Mouse (Mus musculus) G1E (cell line): ENCODE data around the gene Gm20481.

ENCODE experiments used
- CTCF ChIP-seq: IDR thresholded peaks from 2 replicates; pipeline ENCODE4 v1.5.1; 2012; ENCODE audit warnings: low read depth, low read length, inconsistent platforms, mixed read lengths
- GATA2 ChIP-seq: IDR thresholded peaks from 2 replicates; pipeline ENCODE4 v1.6.1; 2012; ENCODE audit warnings: low read depth, low read length, inconsistent platforms, borderline replicate concordance
- TAL1 ChIP-seq: conservative IDR thresholded peaks from 2 replicates; pipeline ENCODE4 v1.6.1; 2012; ENCODE audit warnings: low read depth, low read length, inconsistent platforms, mixed read lengths

DNA sequence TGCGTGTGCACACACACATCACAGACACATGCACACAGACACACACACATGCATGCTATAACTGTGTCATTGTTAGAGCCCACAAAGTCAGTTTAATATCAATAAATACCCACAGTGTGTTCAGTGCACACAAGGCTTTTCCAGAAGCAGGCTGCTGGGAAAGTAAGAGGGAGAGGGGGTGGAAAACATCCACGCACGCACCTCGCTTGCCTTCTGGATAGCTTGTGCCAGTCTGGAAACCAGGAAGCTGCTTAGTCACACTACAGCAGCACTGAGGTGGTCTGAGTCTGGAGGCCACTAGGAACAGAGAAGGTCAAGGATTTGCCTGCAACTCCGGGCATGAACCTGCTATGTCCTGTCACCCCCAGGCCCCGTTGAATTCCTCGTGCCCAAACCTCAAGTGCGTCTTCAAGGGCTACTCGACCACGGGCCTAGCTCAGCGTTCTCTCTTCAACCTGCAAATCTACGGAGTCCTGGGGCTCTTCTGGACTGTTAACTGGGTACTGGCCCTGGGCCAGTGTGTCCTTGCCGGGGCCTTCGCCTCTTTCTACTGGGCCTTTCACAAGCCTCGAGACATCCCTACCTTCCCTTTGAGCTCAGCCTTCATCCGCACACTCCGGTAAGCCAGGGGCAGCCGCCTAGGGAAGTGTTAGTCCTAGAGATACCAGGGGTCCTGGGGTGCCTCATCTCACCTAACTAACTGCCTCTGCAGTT lies 42.2 kb upstream of the Gm20481 start:
- TF ChIP-seq CTCF (no peak), TAL1 (no peak), GATA2 (no peak)
